Mouse (Mus musculus): ENCODE data around the gene Zdhhc17.

- no peak for TF ChIP-seq CTCF (IDR thresholded peaks at IDR 0.05; ENCODE audit: borderline replicate concordance, control insufficient read depth, extremely low read depth, insufficient read depth, low read length, poor library complexity)
- TF ChIP-seq POLR2A (IDR thresholded peaks at IDR 0.05; ENCODE audit: control insufficient read depth, extremely low read depth, insufficient read depth, low read length, poor library complexity): no peak
These were observed 40.6 kb upstream of the Zdhhc17 start for GRCm38 (mm10) chr10:111050511-111050910.
